Mouse (Mus musculus) left cerebral cortex, adult 2 months (tissue): ENCODE measurements around the gene Bcl2a1c. TPM values are rescaled to one million over a fixed set of nuclear protein-coding genes. Genes with fewer than 3 reads are reported as not detected.

ENCODE experiments used
- DNase-seq, 2 experiments: peaks; one replicate each; pipeline ENCODE4 v3.0.0; 2021 to 2022; ENCODE audit warnings: low spot score in 2 of 2, mixed read lengths in 1 of 2; ENCODE audit errors: extremely low spot score in 1 of 2
- H3K27ac ChIP-seq: fragments of 200-600 bp; 2 replicates; pipeline ENCODE4 v1.8.1; 2022
- H3K4me3 ChIP-seq: fragments of 200-600 bp; 2 replicates; pipeline ENCODE4 v1.8.1; 2022
- CTCF ChIP-seq: fragments of 200-600 bp; IDR thresholded peaks from 2 replicates; pipeline ENCODE4 v1.8.1; 2022; ENCODE audit warnings: antibody characterized with exemption, mild to moderate bottlenecking, moderate library complexity
- intact Hi-C: fragments of 180-260 bp; cut with DNase I; formaldehyde crosslinking; loops from one replicate; pipeline ENCODE4 v1.15.1; 2025
- total RNA-seq, 2 experiments: library from RNA; stranded (reverse); gene quantifications; 2 replicates each; pipeline ENCODE4 v1.2.3; 2021

Bcl2a1c gene
- total RNA-seq, 2 experiments from 2014 or later = not detected

DNA sequence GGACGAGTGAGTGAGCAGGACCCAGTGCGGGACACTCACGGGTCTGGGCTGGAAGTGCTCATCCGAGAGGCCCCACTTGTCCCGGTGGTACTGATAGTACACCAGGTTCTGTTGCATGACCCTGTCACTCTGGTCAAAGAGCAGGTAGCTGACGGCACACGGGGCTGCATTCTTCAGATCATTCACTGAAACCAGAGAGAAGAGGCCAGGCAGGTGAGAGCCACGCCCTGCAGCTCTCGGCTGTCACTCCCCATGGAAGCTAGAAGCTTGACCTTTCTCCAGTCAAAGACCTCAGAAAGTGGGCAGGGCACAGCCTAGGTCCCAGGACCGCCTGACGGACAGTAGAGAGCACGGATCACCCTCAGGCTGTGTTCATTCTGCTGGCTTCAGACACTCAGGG is 49.9 kb downstream of the Bcl2a1c start:
- no peak for TF ChIP-seq CTCF
- intact Hi-C loops = loop anchor here (2.0 kb wide), 1 partner anchor 61 kb away; no protein-coding TSS in a partner anchor
- Histone ChIP-seq H3K4me3 (no peak overlapping the region), H3K27ac (no peak overlapping the region)
- no peak for DNase-seq

Other genes with a start within 250 kb of the Bcl2a1c start
- 1 to 10 TPM; 5.3 to 7.5 TPM for gene Crtap, start 60.5 kb downstream of the Bcl2a1c start, total RNA-seq
- gene Glb1, start 70.9 kb downstream of the Bcl2a1c start, total RNA-seq = 10 to 100 TPM; 24.5 to 24.7 TPM
- 10 to 100 TPM; 12.0 to 13.2 TPM for gene Tmppe, start 71.0 kb downstream of the Bcl2a1c start, total RNA-seq
- not detected for gene Ccr4, start 174.8 kb downstream of the Bcl2a1c start, total RNA-seq
- gene C130032M10Rik, start 185.6 kb downstream of the Bcl2a1c start, total RNA-seq = not detected
- under 1 TPM; 0.72 to 0.84 TPM for gene Trim71, start 234.2 kb downstream of the Bcl2a1c start, total RNA-seq